Mouse (Mus musculus) cerebellum, adult 2 months (tissue): ENCODE results near the gene Unc79. TPM values are rescaled to one million over a fixed set of nuclear protein-coding genes. Genes with fewer than 3 reads are reported as not detected.

Experiments used
- DNase-seq, 2 experiments: peaks; one replicate each; pipeline ENCODE4 v3.0.0; 2021
- H3K27ac ChIP-seq: fragments of 200-500 bp; 2 replicates; pipeline ENCODE4 v1.5.1; 2012; ENCODE audit warnings: low read length, control low read depth, inconsistent platforms; ENCODE audit not compliant: insufficient read depth
- H3K27me3 ChIP-seq: fragments of 200-500 bp; 2 replicates; pipeline ENCODE4 v1.6.1; 2012; ENCODE audit warnings: inconsistent platforms, mild to moderate bottlenecking, low read length, moderate library complexity; ENCODE audit not compliant: control insufficient read depth, insufficient read depth
- H3K4me1 ChIP-seq: fragments of 200-500 bp; 2 replicates; pipeline ENCODE4 v1.6.1; 2011; ENCODE audit warnings: low read length; ENCODE audit not compliant: control insufficient read depth, insufficient read depth
- H3K4me3 ChIP-seq: fragments of 200-500 bp; replicated peaks from 2 replicates; pipeline ENCODE3; 2011; ENCODE audit warnings: mild to moderate bottlenecking, low read depth, low read length, control low read depth; ENCODE audit not compliant: insufficient read depth
- CTCF ChIP-seq: fragments of 200-500 bp; IDR thresholded peaks from 2 replicates; pipeline ENCODE4 v1.5.1; 2011; ENCODE audit warnings: low read depth, mild to moderate bottlenecking, control low read depth, low read length, moderate library complexity, borderline replicate concordance; ENCODE audit not compliant: insufficient read depth
- POLR2A ChIP-seq: fragments of 200-500 bp; IDR thresholded peaks from 2 replicates; pipeline ENCODE4 v1.6.1; 2011; ENCODE audit warnings: low read length, control low read depth, borderline replicate concordance; ENCODE audit not compliant: insufficient read depth
- WGBS: fragments of 180-500 bp; shearing (Covaris S2); methylation state at CpG from one replicate; pipeline ENCODE4 v1.1.7; 2018; 5-methylcytosine and 5-hydroxymethylcytosine counted together
- polyA plus RNA-seq: library from polyadenylated mRNA; depleted of rRNA; stranded (reverse); fragments of >200 nt; gene quantifications from 2 replicates; pipeline ENCODE4 v1.2.3, GENCODE M21; 2012

The Unc79 gene
- polyA plus RNA-seq, 1 experiment, result 26.1 TPM

DNA sequence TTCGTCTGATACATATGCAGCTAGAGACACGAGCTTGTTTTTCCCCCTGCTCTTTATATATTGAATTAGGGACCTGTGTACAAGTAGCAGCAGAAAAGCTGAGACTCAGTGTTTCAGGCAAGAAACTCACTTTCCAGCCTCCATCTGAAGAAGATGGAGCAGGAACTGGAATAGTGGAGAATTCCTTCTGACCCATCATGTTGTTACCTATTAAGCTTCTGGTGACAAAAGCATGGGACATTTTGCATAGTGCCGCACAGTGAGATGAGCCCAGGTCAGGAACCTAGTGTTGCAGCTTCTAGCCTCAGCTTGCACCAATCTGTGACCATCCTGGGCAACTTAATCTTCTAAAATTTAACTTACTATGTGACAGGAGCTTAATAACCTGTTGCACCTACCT, 92.7 kb downstream of the Unc79 start:
- no peak overlapping the region for H3K4me3 ChIP-seq
- no peaks in the 10 kb centered on the region for H3K27me3 ChIP-seq
- TF ChIP-seq POLR2A (no peak), CTCF (no peak)
- 98% methylated on average over 3 of the region's 3 CpGs for WGBS
- DNase-seq, result no peak
- H3K4me1 ChIP-seq, result peaks cover 5% of the 10 kb centered on the region
- no peak overlapping the region for H3K27ac ChIP-seq

DNA sequence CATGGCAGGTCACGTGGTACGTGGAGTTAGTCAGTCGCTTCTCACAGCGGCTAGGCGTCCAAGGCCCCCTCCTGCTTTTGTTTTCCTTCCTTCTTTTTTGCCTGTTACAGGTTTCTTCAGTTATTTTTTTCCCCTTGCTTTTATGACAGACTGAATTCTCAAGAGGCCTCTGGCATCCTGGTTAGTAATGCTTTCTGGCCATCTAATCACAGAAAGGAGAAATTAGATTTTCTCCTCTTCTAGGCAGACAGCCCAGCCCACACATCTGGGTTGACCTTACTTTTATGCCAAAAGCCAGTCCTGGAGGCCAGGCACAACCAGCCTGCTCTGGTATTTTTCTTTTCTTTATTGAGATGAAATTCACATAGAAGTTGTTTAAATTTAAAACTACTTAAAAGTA, 94.1 kb downstream of the Unc79 start:
- Histone ChIP-seq H3K27ac (no peak overlapping the region), H3K27me3 (no peaks in the 10 kb centered on the region), H3K4me3 (no peak overlapping the region), H3K4me1 (peaks cover 5% of the 10 kb centered on the region)
- 91% methylated on average over 5 of the region's 5 CpGs for WGBS
- no peak for DNase-seq
- no peak for TF ChIP-seq POLR2A
- TF ChIP-seq CTCF, result no peak

DNA sequence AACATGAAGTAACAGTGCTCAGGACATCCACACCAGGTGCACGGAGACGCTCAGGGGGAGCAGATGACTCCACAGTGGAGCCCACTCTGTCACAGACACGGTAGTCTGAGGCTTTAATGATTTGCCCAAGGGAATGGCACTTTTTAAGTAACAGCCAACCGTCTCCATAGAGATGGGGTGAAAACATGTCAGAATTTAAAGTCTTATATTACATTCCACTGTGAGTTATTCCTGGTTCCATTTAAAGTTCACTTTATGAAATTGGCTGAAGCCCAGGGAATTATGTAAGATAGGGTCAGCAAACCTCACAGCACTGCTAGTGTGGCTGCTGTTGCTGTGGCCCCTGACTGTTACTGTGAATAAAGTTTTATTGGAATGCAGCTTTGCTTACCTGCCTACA, 95.8 kb downstream of the Unc79 start:
- H3K27me3 ChIP-seq, result no peaks in the 10 kb centered on the region
- no peak for TF ChIP-seq CTCF
- TF ChIP-seq POLR2A, result no peak
- peaks cover 5% of the 10 kb centered on the region for H3K4me1 ChIP-seq
- WGBS, result 75% methylated on average over 4 of the region's 4 CpGs
- DNase-seq, result no peak
- H3K27ac ChIP-seq, result no peak overlapping the region
- no peak overlapping the region for H3K4me3 ChIP-seq

DNA sequence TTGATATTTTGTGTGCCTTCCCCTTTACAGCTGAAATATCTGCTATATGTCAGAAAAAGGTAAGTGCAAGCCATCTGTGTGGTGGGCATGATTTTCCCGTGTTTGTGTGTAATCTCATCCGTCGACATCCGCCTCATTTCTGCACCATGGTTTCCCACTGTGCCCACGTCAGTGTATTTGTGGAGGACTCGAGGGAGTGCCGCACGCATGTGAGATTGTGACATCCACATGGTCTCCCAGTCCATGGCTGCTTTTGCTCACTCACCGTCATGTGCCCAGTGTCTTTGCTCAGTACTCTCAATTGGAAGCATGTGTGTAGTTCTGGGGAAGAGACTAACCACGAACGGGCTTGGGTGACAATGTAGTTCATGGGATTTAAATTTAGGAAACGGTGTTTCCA, 101.2 kb downstream of the Unc79 start:
- WGBS, result 86% methylated on average over 12 of the region's 12 CpGs
- H3K4me1 ChIP-seq, result no peaks in the 10 kb centered on the region
- H3K4me3 ChIP-seq, result no peak overlapping the region
- TF ChIP-seq POLR2A (no peak), CTCF (no peak)
- no peak overlapping the region for H3K27ac ChIP-seq
- H3K27me3 ChIP-seq, result no peaks in the 10 kb centered on the region
- DNase-seq, result no peak

DNA sequence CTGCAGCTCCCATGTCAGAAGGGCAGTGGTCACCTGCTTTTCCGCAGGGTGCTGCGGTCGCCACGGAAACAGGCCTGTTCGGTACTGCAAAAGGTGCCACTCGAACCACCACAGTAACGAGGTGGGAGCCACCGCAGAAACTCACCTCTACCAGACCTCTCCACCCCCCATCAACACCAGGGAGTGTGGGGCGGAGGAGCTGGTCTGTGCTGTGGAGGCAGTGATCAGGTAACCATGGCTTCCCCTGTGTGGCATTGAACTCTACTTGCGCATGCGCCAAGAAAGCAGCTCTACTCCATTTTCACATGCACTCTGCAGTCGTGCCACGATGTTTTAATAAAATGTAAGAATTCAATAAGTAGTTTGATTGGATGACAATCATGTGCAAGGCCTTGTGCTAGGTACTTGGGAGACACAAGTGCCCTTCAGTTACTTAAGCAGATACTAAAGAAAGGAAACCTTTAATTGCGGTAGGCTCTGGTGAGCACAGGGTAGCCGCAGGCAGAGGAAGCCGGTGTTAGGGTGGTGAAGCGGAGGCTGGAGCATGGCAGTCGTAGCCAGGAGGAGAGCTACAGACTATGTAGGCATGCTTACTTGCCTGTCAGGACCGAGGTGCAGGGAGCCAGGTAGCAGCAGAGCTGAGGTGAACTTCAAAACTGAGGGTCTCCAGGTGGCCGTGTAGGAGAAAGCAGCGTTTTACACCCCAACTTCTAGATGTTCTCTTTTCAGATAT, 110.8 kb downstream of the Unc79 start:
- WGBS, result 86% methylated on average over 21 of the region's 21 CpGs
- TF ChIP-seq CTCF (no peak), POLR2A (no peak)
- no peak for DNase-seq
- Histone ChIP-seq H3K4me1 (no peaks in the 10 kb centered on the region), H3K27me3 (no peaks in the 10 kb centered on the region), H3K27ac (no peak overlapping the region), H3K4me3 (no peak overlapping the region)

DNA sequence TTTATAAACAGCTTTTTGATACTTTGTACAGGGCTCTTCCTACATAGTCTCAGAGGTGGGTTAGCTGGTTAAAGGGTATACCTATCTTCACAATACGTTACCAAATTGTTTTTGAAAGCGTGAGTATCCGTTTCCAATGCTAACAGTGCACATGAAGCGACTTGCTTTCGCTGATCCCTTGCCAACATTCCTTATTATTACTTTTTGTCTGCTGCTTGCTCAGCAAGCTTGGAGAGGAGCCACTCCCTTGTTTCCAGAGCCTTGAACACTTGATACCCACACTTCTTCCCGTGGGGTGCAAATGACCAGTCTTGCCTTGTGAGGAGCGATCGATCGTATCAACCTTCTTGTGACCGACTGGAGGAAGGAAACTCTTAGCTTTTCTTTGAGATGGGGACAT, 112.1 kb downstream of the Unc79 start:
- WGBS, result 77% methylated on average over 10 of the region's 10 CpGs
- no peak overlapping the region for H3K27ac ChIP-seq
- H3K4me3 ChIP-seq, result no peak overlapping the region
- H3K4me1 ChIP-seq, result no peaks in the 10 kb centered on the region
- no peak for DNase-seq
- H3K27me3 ChIP-seq, result no peaks in the 10 kb centered on the region
- TF ChIP-seq POLR2A, result no peak
- no peak for TF ChIP-seq CTCF

DNA sequence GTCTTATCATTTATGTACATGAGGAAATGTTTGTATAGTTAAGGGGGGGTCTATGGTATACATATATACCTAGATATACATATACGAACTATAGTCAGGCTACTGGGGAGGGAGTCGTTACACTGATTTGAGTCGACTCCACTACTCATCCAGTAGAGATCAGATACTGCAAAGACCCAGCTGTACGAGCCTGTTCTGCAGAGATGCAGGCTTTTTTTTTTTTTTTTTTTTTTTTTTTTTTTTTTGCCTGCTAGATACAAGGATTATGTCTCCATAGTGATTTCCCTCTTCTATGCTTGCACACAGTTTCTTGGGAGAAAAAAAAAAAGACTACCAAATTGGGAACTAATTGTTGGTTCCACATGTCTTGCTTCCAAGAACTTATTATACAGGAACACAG, 113.5 kb downstream of the Unc79 start:
- WGBS, result 74% methylated on average over 4 of the region's 4 CpGs
- TF ChIP-seq POLR2A, result no peak
- TF ChIP-seq CTCF, result no peak
- no peak overlapping the region for H3K27ac ChIP-seq
- no peak for DNase-seq
- no peaks in the 10 kb centered on the region for H3K27me3 ChIP-seq
- no peaks in the 10 kb centered on the region for H3K4me1 ChIP-seq
- no peak overlapping the region for H3K4me3 ChIP-seq

DNA sequence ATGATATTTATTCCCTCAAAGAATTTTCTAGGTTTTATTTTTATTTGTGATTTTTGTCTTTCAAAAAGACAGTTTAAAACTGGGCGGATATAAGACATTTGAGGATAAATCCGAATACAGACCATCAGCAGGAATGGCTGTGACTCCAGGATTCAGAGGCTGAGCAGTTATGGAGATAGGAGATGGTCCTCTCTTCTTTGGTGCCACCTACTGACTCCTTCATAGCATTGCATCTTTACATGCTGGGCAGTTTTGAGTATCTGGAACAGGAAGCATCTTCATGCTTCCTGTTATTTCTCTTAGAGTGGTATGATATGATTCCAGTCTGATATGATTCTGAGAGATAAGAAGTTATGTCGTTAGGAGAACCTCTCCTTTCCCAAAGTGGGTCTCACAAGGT, 116.3 kb downstream of the Unc79 start:
- 12% methylated on average over 3 of the region's 3 CpGs for WGBS
- H3K4me1 ChIP-seq, result no peaks in the 10 kb centered on the region
- H3K4me3 ChIP-seq, result no peak overlapping the region
- H3K27ac ChIP-seq, result no peak overlapping the region
- DNase-seq, result peak in 1 of 2 experiments; percentile 54
- no peaks in the 10 kb centered on the region for H3K27me3 ChIP-seq
- TF ChIP-seq POLR2A (no peak), CTCF (peak; percentile 65; the same call in 1 of the 2 replicates)

DNA sequence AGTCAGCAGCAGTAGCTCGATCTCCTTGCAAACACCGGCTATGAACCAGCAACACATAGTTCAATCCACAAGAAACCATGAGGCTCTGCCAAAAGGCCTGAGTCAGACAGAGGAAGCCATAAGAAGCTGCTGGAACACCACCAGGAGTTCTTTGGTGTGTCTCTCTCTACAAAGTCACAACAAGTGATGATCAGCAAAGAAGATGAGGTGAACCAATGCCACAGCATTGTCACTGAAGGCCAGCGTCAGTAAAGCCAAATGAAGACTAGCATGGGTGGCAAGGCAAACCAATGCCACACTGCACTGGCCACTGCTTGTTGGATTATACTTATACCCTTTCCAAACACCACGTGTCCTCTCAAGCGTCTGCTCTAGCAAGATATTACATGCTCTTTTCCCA, 119.5 kb downstream of the Unc79 start:
- WGBS, result 88% methylated on average over 5 of the region's 5 CpGs
- no peak overlapping the region for H3K4me3 ChIP-seq
- no peak for TF ChIP-seq CTCF
- no peak for TF ChIP-seq POLR2A
- H3K4me1 ChIP-seq, result no peaks in the 10 kb centered on the region
- no peaks in the 10 kb centered on the region for H3K27me3 ChIP-seq
- no peak for DNase-seq
- H3K27ac ChIP-seq, result no peak overlapping the region
